Mouse (Mus musculus) erythroblast, embryonic 14.5 days (primary cell): Measurements from ENCODE around the gene Tpcn1.

ENCODE experiments used
- GATA1 ChIP-seq: IDR thresholded peaks from 2 replicates; pipeline ENCODE4 v1.6.1; 2012; ENCODE audit warnings: low read length, inconsistent platforms, mixed read lengths
- TAL1 ChIP-seq: IDR thresholded peaks from 3 replicates; pipeline ENCODE4 v1.6.1; 2012; ENCODE audit warnings: low read length, inconsistent platforms, mixed read lengths

DNA sequence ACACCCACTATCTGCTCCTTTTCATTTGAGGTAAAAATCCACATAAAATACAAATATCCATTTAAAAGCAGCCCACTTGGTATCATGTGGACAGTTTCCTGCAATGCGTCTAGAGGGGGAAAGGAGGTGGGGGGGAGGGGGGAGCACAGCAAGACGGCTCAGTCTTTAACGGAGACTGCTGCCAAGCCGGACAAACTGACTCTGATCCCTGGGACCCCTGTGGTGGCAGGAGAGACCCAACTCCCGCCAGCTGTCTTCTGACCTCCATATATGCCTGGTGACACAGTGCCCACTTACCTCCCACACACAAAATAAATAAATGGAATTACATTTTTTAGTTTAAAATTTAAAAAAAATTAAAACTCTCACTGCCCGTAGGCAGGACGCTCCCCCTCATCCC lies 15.0 kb upstream of the Tpcn1 start:
- no peak for TF ChIP-seq TAL1
- TF ChIP-seq GATA1: no peak
